Mouse (Mus musculus): ENCODE results near the gene Fam110a. TPM values are rescaled to one million over a fixed set of nuclear protein-coding genes. Genes with fewer than 3 reads are reported as not detected.

The Fam110a gene
- polyA plus RNA-seq, 1 experiment from 2014 or later, result 10.3 TPM

DNA sequence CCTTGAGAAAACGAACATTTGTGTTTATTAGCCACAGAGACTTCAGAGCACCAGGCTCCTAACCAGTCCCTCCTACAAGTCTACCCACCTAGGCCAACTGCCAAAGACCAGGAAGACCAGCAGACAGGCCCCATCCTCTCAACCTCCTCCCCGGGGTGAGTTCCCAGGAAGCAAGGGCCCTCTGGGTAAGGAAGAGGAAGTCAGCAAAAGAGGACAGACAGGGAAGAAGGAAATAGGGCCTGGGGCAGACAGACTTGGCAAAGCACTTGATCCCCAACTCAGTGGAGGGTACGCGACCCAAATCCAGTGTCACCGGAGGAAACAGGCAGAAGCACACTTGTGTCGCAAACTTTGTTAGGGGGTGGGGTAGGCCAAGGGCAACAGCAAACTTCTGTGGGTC, 10.6 kb downstream of the Fam110a start:
- WGBS, result 85% methylated on average over 6 of the region's 6 CpGs
- peaks cover 40% of the 10 kb centered on the region for H3K4me1 ChIP-seq (replicated peaks)
- ATAC-seq (ENCODE audit: insufficient number of reproducible peaks, low FRiP score), result no peak
- no peak overlapping the region for H3K4me2 ChIP-seq
- H3K9me3 ChIP-seq (replicated peaks), result no peaks in the 10 kb centered on the region
- H3K36me3 ChIP-seq, result peaks cover 15% of the 10 kb centered on the region; the same call in 1 of the 2 replicates
- peaks cover 56% of the 10 kb centered on the region for H3K27me3 ChIP-seq (replicated peaks)
- no peak overlapping the region for H3K4me3 ChIP-seq
- no peak overlapping the region for H3K27ac ChIP-seq (ENCODE audit: poor library complexity, severe bottlenecking)
- no peak overlapping the region for H3K9ac ChIP-seq

- Histone ChIP-seq H3K27ac (ENCODE audit: poor library complexity, severe bottlenecking) (no peak overlapping the region), H3K9me3 (replicated peaks) (no peaks in the 10 kb centered on the region), H3K36me3 (peaks cover 15% of the 10 kb centered on the region; the same call in 1 of the 2 replicates), H3K9ac (no peak overlapping the region), H3K4me3 (no peak overlapping the region), H3K4me1 (replicated peaks) (peaks cover 40% of the 10 kb centered on the region), H3K4me2 (no peak overlapping the region), H3K27me3 (replicated peaks) (peaks cover 52% of the 10 kb centered on the region)
- no peak for ATAC-seq (ENCODE audit: insufficient number of reproducible peaks, low FRiP score)
- 85% methylated on average over 7 of the region's 7 CpGs for WGBS
These were observed 11.0 kb downstream of the Fam110a start for GRCm38 (mm10) chr2:151968986-151969385.

DNA sequence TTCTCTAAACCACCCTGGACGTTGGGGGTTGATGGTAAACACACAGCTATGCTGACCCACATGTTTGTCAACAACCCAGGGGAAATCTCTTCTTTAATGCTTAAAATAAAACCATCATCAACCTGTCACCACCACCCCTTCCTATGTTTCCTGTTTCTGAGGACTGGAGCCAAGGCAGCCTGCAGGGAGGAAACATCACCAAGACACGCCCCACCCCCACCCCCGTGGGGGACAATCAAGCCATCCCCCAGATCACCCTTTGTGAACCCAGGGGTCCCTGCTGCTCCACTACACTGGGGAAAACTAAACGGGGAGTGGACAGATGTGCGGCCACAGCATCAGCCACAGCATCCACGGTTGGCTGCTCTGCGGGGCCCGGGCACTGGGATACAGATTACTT, 11.6 kb downstream of the Fam110a start:
- H3K4me1 ChIP-seq (replicated peaks), result peaks cover 40% of the 10 kb centered on the region
- H3K4me2 ChIP-seq, result no peak overlapping the region
- H3K9ac ChIP-seq, result no peak overlapping the region
- no peak overlapping the region for H3K4me3 ChIP-seq
- peaks cover 15% of the 10 kb centered on the region; the same call in 1 of the 2 replicates for H3K36me3 ChIP-seq
- peaks cover 48% of the 10 kb centered on the region for H3K27me3 ChIP-seq (replicated peaks)
- WGBS, result 76% methylated on average over 8 of the region's 8 CpGs
- no peak overlapping the region for H3K27ac ChIP-seq (ENCODE audit: poor library complexity, severe bottlenecking)
- H3K9me3 ChIP-seq (replicated peaks), result no peaks in the 10 kb centered on the region
- ATAC-seq (ENCODE audit: insufficient number of reproducible peaks, low FRiP score), result no peak

DNA sequence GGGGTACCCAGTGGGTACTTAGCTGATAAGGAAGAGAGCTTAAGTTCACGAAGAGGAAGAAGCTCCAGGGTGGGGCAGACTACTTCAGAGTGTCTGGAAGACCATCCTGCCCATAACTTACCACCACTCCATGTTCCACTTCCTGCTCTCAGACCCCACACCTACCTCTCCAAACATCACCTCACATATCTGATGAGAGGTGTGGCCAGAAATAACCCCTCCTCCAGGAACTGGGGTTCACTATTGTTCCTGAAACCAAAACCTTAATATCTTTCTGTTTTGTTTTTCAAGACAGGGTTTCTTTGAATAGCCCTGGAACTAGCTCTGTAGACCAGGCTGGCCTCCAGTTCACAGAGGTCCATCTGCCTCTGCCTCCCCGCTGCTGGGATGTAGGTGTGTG, 12.2 kb downstream of the Fam110a start:
- H3K36me3 ChIP-seq, result peaks cover 15% of the 10 kb centered on the region; the same call in 1 of the 2 replicates
- 64% methylated on average over 2 of the region's 2 CpGs for WGBS
- peaks cover 40% of the 10 kb centered on the region for H3K4me1 ChIP-seq (replicated peaks)
- no peak overlapping the region for H3K4me3 ChIP-seq
- no peak overlapping the region for H3K27ac ChIP-seq (ENCODE audit: poor library complexity, severe bottlenecking)
- H3K27me3 ChIP-seq (replicated peaks), result peaks cover 45% of the 10 kb centered on the region
- H3K9ac ChIP-seq, result no peak overlapping the region
- no peak for ATAC-seq (ENCODE audit: insufficient number of reproducible peaks, low FRiP score)
- H3K9me3 ChIP-seq (replicated peaks), result no peaks in the 10 kb centered on the region
- no peak overlapping the region for H3K4me2 ChIP-seq

GRCm38 (mm10) chr2:151967176-151967750, 12.8 kb downstream of the Fam110a start:
- Histone ChIP-seq H3K27me3 (replicated peaks) (peaks cover 39% of the 10 kb centered on the region), H3K9ac (no peak overlapping the region), H3K4me1 (replicated peaks) (peaks cover 39% of the 10 kb centered on the region), H3K4me2 (no peak overlapping the region), H3K9me3 (replicated peaks) (no peaks in the 10 kb centered on the region), H3K36me3 (peaks cover 15% of the 10 kb centered on the region; the same call in 1 of the 2 replicates), H3K27ac (ENCODE audit: poor library complexity, severe bottlenecking) (no peak overlapping the region), H3K4me3 (no peak overlapping the region)
- no peak for ATAC-seq (ENCODE audit: insufficient number of reproducible peaks, low FRiP score)
- 36% methylated on average over 9 of the region's 9 CpGs for WGBS

DNA sequence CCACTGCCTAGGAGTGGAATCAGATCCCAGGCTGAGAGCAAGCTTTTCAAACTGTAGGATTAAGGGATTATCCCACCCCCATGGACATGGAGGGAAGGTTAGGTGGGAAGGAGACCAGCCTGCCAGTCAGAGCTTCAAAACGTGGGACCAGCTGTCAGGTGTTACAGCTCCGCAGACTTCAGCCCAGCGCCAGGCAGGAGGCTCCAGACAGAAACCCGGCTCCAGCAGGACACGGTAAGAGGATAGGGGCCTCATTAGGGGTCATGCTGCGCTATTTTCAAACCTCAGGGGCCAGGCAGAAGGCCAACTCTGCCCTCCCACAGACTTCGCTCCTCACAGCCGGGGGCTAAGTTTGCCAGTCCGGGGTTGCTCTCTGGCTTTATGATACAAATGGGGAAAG, 16.0 kb downstream of the Fam110a start:
- H3K36me3 ChIP-seq, result 0 out of 2 replicates have a peak, but pooled peaks cover 5% of the 10 kb centered on the region
- H3K4me1 ChIP-seq (replicated peaks), result peaks cover 38% of the 10 kb centered on the region
- ATAC-seq (ENCODE audit: insufficient number of reproducible peaks, low FRiP score), result peak; percentile 48; the same call in 1 of the 2 replicates
- H3K9me3 ChIP-seq (replicated peaks), result no peaks in the 10 kb centered on the region
- H3K27ac ChIP-seq (ENCODE audit: poor library complexity, severe bottlenecking), result peak overlapping the region; percentile 66; the same call in 1 of the 2 replicates
- H3K4me3 ChIP-seq, result no peak overlapping the region
- H3K9ac ChIP-seq, result 0 out of 2 replicates have a peak overlapping the region, but pooled peaks have one; percentile 0
- peak overlapping the region; percentile 42 for H3K4me2 ChIP-seq
- WGBS, result 11% methylated on average over 9 of the region's 9 CpGs
- peaks cover 16% of the 10 kb centered on the region for H3K27me3 ChIP-seq (replicated peaks)

- 84% methylated on average over 5 of the region's 5 CpGs for WGBS
- peaks cover 8% of the 10 kb centered on the region for H3K27me3 ChIP-seq (replicated peaks)
- no peak overlapping the region for H3K4me3 ChIP-seq
- ATAC-seq (ENCODE audit: insufficient number of reproducible peaks, low FRiP score), result no peak
- no peaks in the 10 kb centered on the region for H3K36me3 ChIP-seq
- peak overlapping the region; percentile 42; the same call in 1 of the 2 replicates for H3K4me2 ChIP-seq
- H3K4me1 ChIP-seq (replicated peaks), result peaks cover 40% of the 10 kb centered on the region
- no peak overlapping the region for H3K9ac ChIP-seq
- H3K27ac ChIP-seq (ENCODE audit: poor library complexity, severe bottlenecking), result no peak overlapping the region
- H3K9me3 ChIP-seq (replicated peaks), result no peaks in the 10 kb centered on the region
These were observed 16.7 kb downstream of the Fam110a start for GRCm38 (mm10) chr2:151963319-151963718.

GRCm38 (mm10) chr2:151962474-151962873, 17.5 kb downstream of the Fam110a start:
- Histone ChIP-seq H3K36me3 (no peaks in the 10 kb centered on the region), H3K4me1 (replicated peaks) (peaks cover 40% of the 10 kb centered on the region), H3K4me2 (no peak overlapping the region), H3K27me3 (replicated peaks) (0 out of 2 replicates have a peak, but pooled peaks cover 4% of the 10 kb centered on the region), H3K4me3 (no peak overlapping the region), H3K27ac (ENCODE audit: poor library complexity, severe bottlenecking) (no peak overlapping the region), H3K9ac (no peak overlapping the region), H3K9me3 (replicated peaks) (no peaks in the 10 kb centered on the region)
- WGBS, result 63% methylated on average over 10 of the region's 10 CpGs
- ATAC-seq (ENCODE audit: insufficient number of reproducible peaks, low FRiP score), result peak; percentile 54; the same call in 1 of the 2 replicates

DNA sequence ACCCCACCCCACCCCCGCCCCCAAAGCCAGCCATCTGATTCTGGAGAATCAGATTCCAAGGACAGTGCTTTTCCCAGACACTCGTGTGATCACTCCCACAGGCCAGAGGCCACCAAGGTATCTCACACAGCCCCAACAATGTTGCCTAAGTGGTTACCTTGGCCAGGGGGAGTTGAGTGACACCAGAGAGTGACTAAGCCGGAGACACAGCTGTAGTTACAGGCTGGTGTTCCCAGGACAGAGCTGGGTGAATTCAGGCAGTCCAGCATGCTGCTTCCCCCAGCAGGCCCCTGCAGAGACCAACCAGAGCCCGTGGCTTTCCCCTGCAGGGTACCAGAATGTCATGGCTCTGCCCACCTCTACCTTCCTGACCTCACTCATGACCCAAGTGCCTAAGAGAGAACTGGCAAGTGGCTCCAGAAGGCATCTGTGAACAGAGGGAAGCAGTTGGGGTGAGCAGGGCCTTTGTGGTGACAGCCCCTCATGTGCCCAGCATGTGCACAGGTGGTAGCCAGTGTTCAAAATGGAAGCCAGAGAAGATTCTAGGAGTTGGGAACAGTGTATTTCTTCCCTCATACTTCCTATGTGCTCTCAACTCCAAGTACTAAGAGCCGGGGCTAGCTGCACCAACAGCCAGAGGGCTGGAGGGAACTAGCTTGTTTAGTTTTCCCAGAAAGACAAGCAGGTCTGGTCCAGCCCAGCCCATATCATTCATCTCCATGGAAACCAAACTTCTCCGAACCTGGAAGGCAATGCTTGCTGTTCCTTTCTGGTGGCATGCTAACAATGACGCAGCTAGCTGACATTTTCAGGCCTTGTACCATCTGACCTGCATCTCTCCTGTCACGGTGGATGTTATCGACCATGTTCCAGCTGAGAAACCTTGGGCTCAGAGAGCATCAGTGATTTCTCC, 18.5 kb downstream of the Fam110a start:
- no peak for ATAC-seq (ENCODE audit: insufficient number of reproducible peaks, low FRiP score)
- Histone ChIP-seq H3K36me3 (no peaks in the 10 kb centered on the region), H3K27me3 (replicated peaks) (0 out of 2 replicates have a peak, but pooled peaks cover 4% of the 10 kb centered on the region), H3K9ac (no peak overlapping the region), H3K9me3 (replicated peaks) (no peaks in the 10 kb centered on the region), H3K4me3 (no peak overlapping the region), H3K27ac (ENCODE audit: poor library complexity, severe bottlenecking) (no peak overlapping the region), H3K4me2 (no peak overlapping the region), H3K4me1 (replicated peaks) (peaks cover 49% of the 10 kb centered on the region)
- 54% methylated on average over 9 of the region's 9 CpGs for WGBS

DNA sequence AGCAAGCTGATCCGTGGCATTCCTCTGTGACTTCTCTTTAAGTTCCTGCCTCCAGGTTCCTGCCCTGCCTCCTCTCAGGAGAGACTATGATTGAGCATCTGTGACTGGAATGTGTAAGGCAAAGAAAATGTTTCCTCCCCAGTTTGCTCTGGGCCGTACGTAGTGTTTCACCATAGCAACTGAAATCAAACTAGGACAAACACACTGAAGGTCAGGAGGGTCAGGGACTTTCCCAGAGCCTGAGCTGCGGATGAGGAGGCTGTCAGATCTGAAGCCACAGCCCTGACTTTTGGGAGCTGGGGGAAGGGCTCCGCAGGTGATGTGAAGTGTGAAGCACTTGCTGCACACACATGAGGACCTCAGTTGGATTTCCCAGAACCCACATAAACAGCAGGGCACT, 20.7 kb downstream of the Fam110a start:
- no peak overlapping the region for H3K4me3 ChIP-seq
- no peak overlapping the region for H3K27ac ChIP-seq (ENCODE audit: poor library complexity, severe bottlenecking)
- H3K27me3 ChIP-seq (replicated peaks), result no peaks in the 10 kb centered on the region
- H3K4me1 ChIP-seq (replicated peaks), result peaks cover 48% of the 10 kb centered on the region
- H3K4me2 ChIP-seq, result no peak overlapping the region
- H3K9ac ChIP-seq, result no peak overlapping the region
- ATAC-seq (ENCODE audit: insufficient number of reproducible peaks, low FRiP score), result no peak
- WGBS, result 18% methylated on average over 5 of the region's 5 CpGs
- H3K9me3 ChIP-seq (replicated peaks), result no peaks in the 10 kb centered on the region
- H3K36me3 ChIP-seq, result no peaks in the 10 kb centered on the region

DNA sequence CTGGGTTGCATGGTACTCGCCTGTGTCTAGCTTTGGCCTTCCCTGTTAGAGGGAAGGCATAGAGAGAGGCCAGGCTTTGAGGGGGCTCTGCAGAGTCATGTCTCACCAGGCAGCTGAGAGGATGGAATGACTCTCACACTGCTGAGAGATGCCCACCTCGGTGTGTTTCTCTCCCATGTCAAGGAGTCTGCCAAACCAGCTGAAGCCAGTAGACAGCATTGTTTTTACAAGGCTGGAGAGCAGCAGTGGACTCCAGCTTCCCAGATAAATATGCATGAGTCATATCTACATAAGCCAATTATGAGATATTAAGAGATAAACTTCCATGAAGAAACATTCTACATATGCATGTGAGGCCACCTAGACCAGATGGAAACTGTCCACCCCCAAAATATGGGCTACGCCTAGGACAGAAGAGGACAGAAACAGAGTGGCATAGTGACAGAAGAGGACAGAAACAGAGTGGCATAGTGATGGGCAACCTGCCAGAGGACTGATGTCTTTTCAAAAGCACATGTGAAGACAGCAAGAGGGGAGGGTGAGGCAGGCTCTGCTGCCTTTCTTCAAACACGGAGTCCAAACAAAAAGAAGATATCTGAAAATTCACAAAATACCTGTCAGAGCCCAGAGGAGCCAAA, 23.4 kb downstream of the Fam110a start:
- H3K4me1 ChIP-seq (replicated peaks), result peaks cover 27% of the 10 kb centered on the region
- H3K4me3 ChIP-seq, result no peak overlapping the region
- H3K27ac ChIP-seq (ENCODE audit: poor library complexity, severe bottlenecking), result no peak overlapping the region
- ATAC-seq (ENCODE audit: insufficient number of reproducible peaks, low FRiP score), result no peak
- no peaks in the 10 kb centered on the region for H3K9me3 ChIP-seq (replicated peaks)
- H3K27me3 ChIP-seq (replicated peaks), result no peaks in the 10 kb centered on the region
- no peak overlapping the region for H3K4me2 ChIP-seq
- WGBS, result 50% methylated on average over 4 of the region's 4 CpGs
- H3K9ac ChIP-seq, result no peak overlapping the region
- no peaks in the 10 kb centered on the region for H3K36me3 ChIP-seq
